Mouse (Mus musculus): Measurements from ENCODE around the gene Rab2b. TPM values are rescaled to one million over a fixed set of nuclear protein-coding genes. Genes with fewer than 3 reads are reported as not detected.
"Not testable (repeated sequence)": the region's sequence is repeated elsewhere in the genome, so short reads cannot be mapped to it uniquely, and the experiment has no call there.

Rab2b gene
- polyA plus RNA-seq, 1 experiment: 20.0 TPM

- Histone ChIP-seq H3K4me3 (ENCODE audit: insufficient read depth, low read length) (peak overlapping the region; percentile 51), H3K27ac (ENCODE audit: insufficient read depth, low read depth, low read length) (no peak overlapping the region), H3K4me1 (ENCODE audit: control insufficient read depth, insufficient read depth, low read length) (peaks cover 16% of the 10 kb centered on the region)
- TF ChIP-seq CTCF (IDR thresholded peaks at IDR 0.05; ENCODE audit: low read depth, low read length) (no peak), POLR2A (IDR thresholded peaks at IDR 0.05; ENCODE audit: borderline replicate concordance, low read depth, low read length) (no peak)
Measured at GRCm38 (mm10) chr14:52314808-52315150, 35.4 kb upstream of the Rab2b start.

GRCm38 (mm10) chr14:52313931-52314807 is 34.8 kb upstream of the Rab2b start:
- peaks cover 16% of the 10 kb centered on the region for H3K4me1 ChIP-seq (ENCODE audit: control insufficient read depth, insufficient read depth, low read length)
- peak overlapping the region; percentile 51 for H3K4me3 ChIP-seq (ENCODE audit: insufficient read depth, low read length)
- H3K27ac ChIP-seq (ENCODE audit: insufficient read depth, low read depth, low read length): no peak overlapping the region
- TF ChIP-seq POLR2A (IDR thresholded peaks at IDR 0.05; ENCODE audit: borderline replicate concordance, low read depth, low read length): no peak
- TF ChIP-seq CTCF (IDR thresholded peaks at IDR 0.05; ENCODE audit: low read depth, low read length): peak; percentile 5; the same call in 1 of the 2 replicates

GRCm38 (mm10) chr14:52310906-52311305 is 31.6 kb upstream of the Rab2b start:
- Histone ChIP-seq H3K27ac (ENCODE audit: insufficient read depth, low read depth, low read length) (no peak overlapping the region), H3K4me1 (ENCODE audit: control insufficient read depth, insufficient read depth, low read length) (peaks cover 25% of the 10 kb centered on the region), H3K4me3 (ENCODE audit: insufficient read depth, low read length) (no peak overlapping the region)
- TF ChIP-seq POLR2A (IDR thresholded peaks at IDR 0.05; ENCODE audit: borderline replicate concordance, low read depth, low read length): no peak
- TF ChIP-seq CTCF (IDR thresholded peaks at IDR 0.05; ENCODE audit: low read depth, low read length): no peak

- H3K4me3 ChIP-seq (ENCODE audit: insufficient read depth, low read length); H3K27ac ChIP-seq (ENCODE audit: insufficient read depth, low read depth, low read length): not testable (repeated sequence)
- peaks cover 24% of the 10 kb centered on the region for H3K4me1 ChIP-seq (ENCODE audit: control insufficient read depth, insufficient read depth, low read length)
Measured at GRCm38 (mm10) chr14:52310343-52310742, 31.0 kb upstream of the Rab2b start.

- Histone ChIP-seq H3K4me1 (ENCODE audit: control insufficient read depth, insufficient read depth, low read length) (peaks cover 15% of the 10 kb centered on the region), H3K4me3 (ENCODE audit: insufficient read depth, low read length) (no peak overlapping the region), H3K27ac (ENCODE audit: insufficient read depth, low read depth, low read length) (no peak overlapping the region)
- TF ChIP-seq CTCF (IDR thresholded peaks at IDR 0.05; ENCODE audit: low read depth, low read length): no peak
- no peak for TF ChIP-seq POLR2A (IDR thresholded peaks at IDR 0.05; ENCODE audit: borderline replicate concordance, low read depth, low read length)
Measured at GRCm38 (mm10) chr14:52306100-52306499, 26.8 kb upstream of the Rab2b start.

GRCm38 (mm10) chr14:52304644-52305271 is 25.4 kb upstream of the Rab2b start, which contains the start of gene Mettl3:
Gene Mettl3 (minus strand): TSS chr14:52305128.
- TF ChIP-seq CTCF (IDR thresholded peaks at IDR 0.05; ENCODE audit: low read depth, low read length) (no peak), POLR2A (IDR thresholded peaks at IDR 0.05; ENCODE audit: borderline replicate concordance, low read depth, low read length) (no peak)
- peaks cover 15% of the 10 kb centered on the region for H3K4me1 ChIP-seq (ENCODE audit: control insufficient read depth, insufficient read depth, low read length)
- H3K4me3 ChIP-seq (ENCODE audit: insufficient read depth, low read length): peak within 1 kb of the TSS; percentile 86
- H3K27ac ChIP-seq (ENCODE audit: insufficient read depth, low read depth, low read length): peak within 1 kb of the TSS; percentile 94

GRCm38 (mm10) chr14:52303517-52303916 is 24.2 kb upstream of the Rab2b start:
- H3K27ac ChIP-seq (ENCODE audit: insufficient read depth, low read depth, low read length); H3K4me3 ChIP-seq (ENCODE audit: insufficient read depth, low read length): not testable (repeated sequence)
- peaks cover 15% of the 10 kb centered on the region for H3K4me1 ChIP-seq (ENCODE audit: control insufficient read depth, insufficient read depth, low read length)

GRCm38 (mm10) chr14:52295558-52296264 is 16.4 kb upstream of the Rab2b start:
- TF ChIP-seq POLR2A (IDR thresholded peaks at IDR 0.05; ENCODE audit: borderline replicate concordance, low read depth, low read length): no peak
- TF ChIP-seq CTCF (IDR thresholded peaks at IDR 0.05; ENCODE audit: low read depth, low read length): no peak
- Histone ChIP-seq H3K27ac (ENCODE audit: insufficient read depth, low read depth, low read length) (no peak overlapping the region), H3K4me1 (ENCODE audit: control insufficient read depth, insufficient read depth, low read length) (no peaks in the 10 kb centered on the region), H3K4me3 (ENCODE audit: insufficient read depth, low read length) (no peak overlapping the region)

- H3K4me3 ChIP-seq (ENCODE audit: insufficient read depth, low read length): no peak overlapping the region
- H3K27ac ChIP-seq (ENCODE audit: insufficient read depth, low read depth, low read length): no peak overlapping the region
- TF ChIP-seq CTCF (IDR thresholded peaks at IDR 0.05; ENCODE audit: low read depth, low read length) (no peak), POLR2A (IDR thresholded peaks at IDR 0.05; ENCODE audit: borderline replicate concordance, low read depth, low read length) (no peak)
- peaks cover 10% of the 10 kb centered on the region for H3K4me1 ChIP-seq (ENCODE audit: control insufficient read depth, insufficient read depth, low read length)
Measured at GRCm38 (mm10) chr14:52284191-52284590, 4.8 kb upstream of the Rab2b start.

GRCm38 (mm10) chr14:52283629-52284028 is 4.3 kb upstream of the Rab2b start:
- Histone ChIP-seq H3K4me3 (ENCODE audit: insufficient read depth, low read length) (no peak overlapping the region), H3K27ac (ENCODE audit: insufficient read depth, low read depth, low read length) (no peak overlapping the region), H3K4me1 (ENCODE audit: control insufficient read depth, insufficient read depth, low read length) (peaks cover 10% of the 10 kb centered on the region)
- TF ChIP-seq CTCF (IDR thresholded peaks at IDR 0.05; ENCODE audit: low read depth, low read length): no peak
- TF ChIP-seq POLR2A (IDR thresholded peaks at IDR 0.05; ENCODE audit: borderline replicate concordance, low read depth, low read length): no peak
